Mouse (Mus musculus) lung, postnatal 0 days (tissue): ENCODE data around the gene Sptbn4.

Experiments
- CTCF ChIP-seq: IDR thresholded peaks from 2 replicates; pipeline ENCODE4 v1.5.1; 2016; ENCODE audit warnings: antibody characterized with exemption, mild to moderate bottlenecking
- EP300 ChIP-seq: IDR thresholded peaks from 2 replicates; pipeline ENCODE4 v1.6.1; 2016; ENCODE audit warnings: antibody characterized with exemption, mild to moderate bottlenecking, control low read depth

GRCm38 (mm10) chr7:27402675-27403074, 44.8 kb downstream of the Sptbn4 start:
- TF ChIP-seq CTCF (peak; percentile 81), EP300 (no peak)
